Mouse (Mus musculus) bone marrow, adult 2 months (tissue): Measurements from ENCODE around the gene Rasgrp3.

Experiments
- CTCF ChIP-seq: fragments of 200-500 bp; IDR thresholded peaks from 2 replicates; pipeline ENCODE4 v1.5.1; 2011; ENCODE audit warnings: low read length, control low read depth; ENCODE audit not compliant: control insufficient read depth, insufficient read depth
- POLR2A ChIP-seq: fragments of 200-500 bp; IDR thresholded peaks from 2 replicates; pipeline ENCODE4 v1.6.1; 2011; ENCODE audit warnings: low read depth, mild to moderate bottlenecking, control low read depth, low read length, borderline replicate concordance; ENCODE audit not compliant: control insufficient read depth

DNA sequence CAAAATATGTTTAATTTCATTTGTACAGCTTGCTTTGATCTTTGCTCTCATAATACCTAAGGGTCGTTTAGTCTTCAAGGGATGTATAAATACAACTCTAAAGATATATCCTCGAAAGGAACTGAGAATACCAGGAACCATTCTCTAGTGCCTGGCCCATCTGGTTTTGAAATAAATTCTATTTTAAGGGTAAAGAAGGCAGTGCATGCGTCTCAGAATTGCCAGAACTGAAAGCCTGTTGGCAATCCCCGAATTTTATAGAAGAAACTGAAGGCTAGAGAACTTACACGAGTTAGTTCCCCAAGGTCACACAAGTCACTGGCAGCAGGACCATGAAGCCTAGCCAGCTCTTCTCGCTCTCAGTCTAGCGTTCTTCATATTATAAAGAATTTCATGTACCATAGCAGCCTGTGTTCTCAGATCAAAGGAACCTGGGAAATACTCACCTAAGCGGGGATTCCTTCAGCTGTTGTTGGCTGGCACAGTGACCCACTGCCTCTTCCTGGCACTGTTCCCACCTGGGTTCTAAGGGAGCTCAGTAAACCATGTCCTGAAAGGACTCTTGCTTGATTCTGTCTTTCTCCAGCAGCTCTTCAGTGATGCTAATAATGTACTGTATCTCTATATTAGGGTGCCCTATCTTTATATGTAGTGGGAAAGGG, 83.7 kb downstream of the Rasgrp3 start:
- TF ChIP-seq POLR2A (no peak), CTCF (no peak)
